Comparison of ENCODE assay signal across 26 mouse cellular contexts in the genomic region with DNA sequence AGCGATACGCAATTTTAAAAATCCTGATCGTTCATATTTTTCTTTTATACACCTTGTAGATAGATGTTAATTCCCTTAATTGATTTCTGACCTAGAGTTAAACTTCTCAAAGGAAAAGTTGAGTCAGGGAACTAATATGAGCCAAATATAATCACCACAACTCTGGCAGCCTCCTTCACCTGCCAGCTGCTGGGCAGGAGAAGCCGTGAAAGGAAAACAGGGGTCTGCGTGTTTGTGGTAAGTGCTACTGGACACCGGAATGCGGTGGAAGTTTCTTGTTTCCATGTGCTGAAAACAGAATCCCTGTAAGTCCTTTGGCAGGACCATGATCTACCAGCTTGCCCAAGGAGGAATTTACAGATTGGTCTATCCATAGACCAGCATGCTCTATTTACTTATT. TPM values are rescaled to one million over a fixed set of nuclear protein-coding genes. Genes with fewer than 3 reads are reported as not detected.
DNase-seq lines count a peak whose midpoint lies in the region; ATAC-seq and TF ChIP-seq lines count a peak whose summit lies in the region.
"Had no signal": no experiment of that assay in that cellular context is flagged by ENCODE, and none has a peak within 500 bp of the region (broad histone marks: within the 10 kb centered on the region; RNA-seq: fewer than 3 reads in every experiment).

No protein-coding gene starts in this region.

- no peak for ATAC-seq in embryonic facial prominence, embryonic 14.5 days (ENCODE audit: low read depth)
- no peak for ATAC-seq in stomach, postnatal 0 days (ENCODE audit: low FRiP score, low TSS enrichment)
- ATAC-seq: CD4-positive, CD25-positive, alpha-beta regulatory T cell, adult 4 months; forebrain, embryonic 13.5 days; forebrain, embryonic 15.5 days; forebrain, postnatal 0 days had no signal

- TF ChIP-seq CTCF in stomach, postnatal 0 days (IDR thresholded peaks at IDR 0.05; ENCODE audit: low read depth), result no peak

- 87% methylated on average over 7 of the region's 7 CpGs for WGBS in embryonic facial prominence, embryonic 14.5 days
- WGBS in embryonic facial prominence, embryonic 10.5 days, result 97% methylated on average over 7 of the region's 7 CpGs
- WGBS in stomach, postnatal 0 days, result 84% methylated on average over 7 of the region's 7 CpGs

- H3K4me1 ChIP-seq in embryonic facial prominence, embryonic 14.5 days (ENCODE audit: control insufficient read depth, insufficient read depth, low read length), result no peaks in the 10 kb centered on the region
- H3K4me1 ChIP-seq in embryonic facial prominence, embryonic 10.5 days, result no peaks in the 10 kb centered on the region
- H3K4me1 ChIP-seq in stomach, postnatal 0 days (replicated peaks; ENCODE audit: control insufficient read depth, insufficient read depth), result no peaks in the 10 kb centered on the region
- H3K4me1 ChIP-seq: embryonic facial prominence, embryonic 12.5 days; embryonic facial prominence, embryonic 15.5 days; forebrain, embryonic 13.5 days; forebrain, embryonic 15.5 days had no signal

- H3K79me2 ChIP-seq in myocyte (ENCODE audit: control insufficient read depth, insufficient read depth), result no peaks in the 10 kb centered on the region

- H3K27ac ChIP-seq in embryonic facial prominence, embryonic 14.5 days (replicated peaks; ENCODE audit: low read depth, low read length), result no peak overlapping the region
- no peak overlapping the region for H3K27ac ChIP-seq in embryonic facial prominence, embryonic 10.5 days (replicated peaks)
- peak overlapping the region; percentile 63 for H3K27ac ChIP-seq in stomach, postnatal 0 days (replicated peaks)
- H3K27ac ChIP-seq: embryonic facial prominence, embryonic 12.5 days; embryonic facial prominence, embryonic 15.5 days; forebrain, embryonic 13.5 days; forebrain, embryonic 15.5 days had no signal

- no peaks in the 10 kb centered on the region for H3K36me3 ChIP-seq in embryonic facial prominence, embryonic 14.5 days (ENCODE audit: control insufficient read depth, insufficient read depth, low read length)
- no peaks in the 10 kb centered on the region for H3K36me3 ChIP-seq in embryonic facial prominence, embryonic 10.5 days (replicated peaks)
- H3K36me3 ChIP-seq in myocyte (ENCODE audit: control insufficient read depth, insufficient read depth), result no peaks in the 10 kb centered on the region
- no peaks in the 10 kb centered on the region for H3K36me3 ChIP-seq in stomach, postnatal 0 days (ENCODE audit: control insufficient read depth, insufficient read depth, low read length)
- H3K36me3 ChIP-seq: embryonic facial prominence, embryonic 12.5 days; embryonic facial prominence, embryonic 15.5 days; forebrain, embryonic 15.5 days; G1E had no signal

- H3K9me3 ChIP-seq in embryonic facial prominence, embryonic 14.5 days (ENCODE audit: control insufficient read depth, low read length), result no peaks in the 10 kb centered on the region
- no peaks in the 10 kb centered on the region for H3K9me3 ChIP-seq in embryonic facial prominence, embryonic 10.5 days
- no peaks in the 10 kb centered on the region for H3K9me3 ChIP-seq in stomach, postnatal 0 days (ENCODE audit: control insufficient read depth, low read length)
- H3K9me3 ChIP-seq: embryonic facial prominence, embryonic 12.5 days; embryonic facial prominence, embryonic 15.5 days; forebrain, embryonic 13.5 days; forebrain, embryonic 15.5 days; G1E had no signal

- H3K4me2 ChIP-seq in embryonic facial prominence, embryonic 14.5 days (ENCODE audit: low read depth, low read length), result no peak overlapping the region
- peak overlapping the region; percentile 47 for H3K4me2 ChIP-seq in myocyte (ENCODE audit: low read depth)
- no peak overlapping the region for H3K4me2 ChIP-seq in stomach, postnatal 0 days (replicated peaks; ENCODE audit: low read depth)
- H3K4me2 ChIP-seq: embryonic facial prominence, embryonic 12.5 days; embryonic facial prominence, embryonic 15.5 days; forebrain, embryonic 13.5 days; forebrain, embryonic 15.5 days had no signal

- H3K9ac ChIP-seq in embryonic facial prominence, embryonic 14.5 days (ENCODE audit: low read depth, low read length), result no peak overlapping the region
- no peak overlapping the region for H3K9ac ChIP-seq in stomach, postnatal 0 days (ENCODE audit: low read length)
- H3K9ac ChIP-seq: embryonic facial prominence, embryonic 12.5 days; embryonic facial prominence, embryonic 15.5 days; forebrain, embryonic 13.5 days; forebrain, embryonic 15.5 days; forebrain, postnatal 0 days had no signal

- H3K27me3 ChIP-seq in embryonic facial prominence, embryonic 14.5 days (replicated peaks; ENCODE audit: control insufficient read depth, insufficient read depth, low read length), result no peaks in the 10 kb centered on the region
- H3K27me3 ChIP-seq in embryonic facial prominence, embryonic 10.5 days (replicated peaks; ENCODE audit: low read depth, poor library complexity, severe bottlenecking), result no peaks in the 10 kb centered on the region
- H3K27me3 ChIP-seq in myocyte (ENCODE audit: control insufficient read depth, insufficient read depth, insufficient read length), result no peaks in the 10 kb centered on the region
- no peaks in the 10 kb centered on the region for H3K27me3 ChIP-seq in stomach, postnatal 0 days (ENCODE audit: control insufficient read depth, insufficient read depth, low read length)
- H3K27me3 ChIP-seq: CH12.LX; embryonic facial prominence, embryonic 12.5 days; embryonic facial prominence, embryonic 15.5 days; forebrain, embryonic 13.5 days; forebrain, embryonic 15.5 days had no signal

- TF ChIP-seq EP300 in stomach, postnatal 0 days (optimal IDR thresholded peaks at IDR 0.05), result no peak

- TF ChIP-seq POLR2A in myocyte (IDR thresholded peaks at IDR 0.05; ENCODE audit: insufficient read length, low read depth), result no peak

- no peak overlapping the region for H3ac ChIP-seq in myocyte (ENCODE audit: control insufficient read depth, insufficient read length)

- no peak overlapping the region for H3K4me3 ChIP-seq in embryonic facial prominence, embryonic 14.5 days (ENCODE audit: low read depth, low read length)
- no peak overlapping the region for H3K4me3 ChIP-seq in embryonic facial prominence, embryonic 10.5 days
- no peak overlapping the region for H3K4me3 ChIP-seq in myocyte
- H3K4me3 ChIP-seq in stomach, postnatal 0 days (ENCODE audit: low read depth, low read length), result no peak overlapping the region
- H3K4me3 ChIP-seq: embryonic facial prominence, embryonic 12.5 days; embryonic facial prominence, embryonic 15.5 days; erythroblast, embryonic 14.5 days; forebrain, embryonic 13.5 days; forebrain, embryonic 15.5 days had no signal

- DNase-seq in embryonic facial prominence, embryonic 14.5 days (ENCODE audit: low spot score), result peak; percentile 13
- no peak for DNase-seq in embryonic facial prominence, embryonic 10.5 days (ENCODE audit: low spot score)
- peak; percentile 2 for DNase-seq in MN1 (ENCODE audit: low spot score)
- DNase-seq in stomach, postnatal 0 days (ENCODE audit: low spot score), result no peak
- DNase-seq in adrenal gland, adult (ENCODE audit: inconsistent age in 2 of 2, low spot score in 1 of 2), result no peak
- no peak for DNase-seq in natural killer cell, adult 2 months (ENCODE audit: low spot score in 2 of 2)
- no peak for DNase-seq in cerebellum, postnatal 36 days
- DNase-seq: adrenal gland, adult 8-10 months; adrenal gland, postnatal 14 days; adrenal gland, postnatal 36 days; cerebellum, adult 11-12 months; cerebellum, adult 2 months; cerebellum, adult 9-10 months; cerebellum, postnatal 10 days; cerebellum, postnatal 25 days; embryo, embryonic 11 days; forebrain, postnatal 0 days had no signal

TF ChIP-seq in myocyte, 11 proteins besides CTCF, POLR2A, EP300 and RAD21:
- peak in 2 of 3 experiments; percentile 51 to 60 for TF ChIP-seq MYOD1 (IDR thresholded peaks at IDR 0.05; ENCODE audit: control insufficient read depth in 1 of 3, insufficient read length in 2 of 3, low read depth in 2 of 3)
- no peak for TF ChIP-seq REST (IDR thresholded peaks at IDR 0.05; ENCODE audit: insufficient read depth, insufficient read length)
- no peak for TF ChIP-seq TCF12 (IDR thresholded peaks at IDR 0.05; ENCODE audit: insufficient read depth, poor library complexity, severe bottlenecking)
- TF ChIP-seq POLR2AphosphoS2 (IDR thresholded peaks at IDR 0.05; ENCODE audit: insufficient read length, low read depth), result no peak
- TF ChIP-seq MAX (IDR thresholded peaks at IDR 0.05; ENCODE audit: low read depth), result no peak
- no peak for TF ChIP-seq USF1 (IDR thresholded peaks at IDR 0.05; ENCODE audit: low read depth)
- no peak for TF ChIP-seq SRF (IDR thresholded peaks at IDR 0.05; ENCODE audit: control insufficient read depth, insufficient read length, low read depth)
- no peak for TF ChIP-seq TCF3 (IDR thresholded peaks at IDR 0.05; ENCODE audit: insufficient read length, low read depth)
- no peak for TF ChIP-seq CEBPB (IDR thresholded peaks at IDR 0.05; ENCODE audit: insufficient read depth, poor library complexity, severe bottlenecking)
- TF ChIP-seq E2F4 (IDR thresholded peaks at IDR 0.05; ENCODE audit: insufficient read depth), result no peak
- TF ChIP-seq MYOG (IDR thresholded peaks at IDR 0.05; ENCODE audit: control insufficient read depth in 1 of 3, insufficient read depth in 1 of 3, insufficient read length in 2 of 3, low read depth in 2 of 3), result peak in 1 of 3 experiments; percentile 43

RNA-seq across cellular contexts. Expression of gene Ccdc80, which starts 36.0 kb away (rescaled TPM):
- 103 and 105 TPM in 2 replicates for polyA plus RNA-seq in embryonic facial prominence, embryonic 14.5 days (2014; fragmentation: Nextera tagmentation; extraction: Ambion mirVana)
- polyA plus RNA-seq in embryonic facial prominence, embryonic 10.5 days (2016; fragmentation: Nextera tagmentation; extraction: Ambion mirVana), result 25.2 and 25.7 TPM in 2 replicates
- polyA plus RNA-seq in myocyte (2012; fragmentation: generic; extraction: Trizol), result 21.7 TPM
- polyA plus RNA-seq in stomach, postnatal 0 days (2015; fragmentation: Nextera tagmentation; extraction: Ambion mirVana), result 51.9 and 56.1 TPM in 2 replicates
- polyA plus RNA-seq: G1E had no signal

Comparison
In these comparisons a context has a peak if more than half of its experiments do, and no peak if none do; other contexts are left out.
1. DNase-seq: peak in embryonic facial prominence, embryonic 14.5 days (single experiment) and MN1 (single experiment); none in embryonic facial prominence, embryonic 10.5 days (single experiment), stomach, postnatal 0 days (single experiment), adrenal gland, adult (0 of 2), natural killer cell, adult 2 months (0 of 2) and cerebellum, postnatal 36 days (0 of 2).